Mouse (Mus musculus): ENCODE data around the gene Olfr370. TPM values are rescaled to one million over a fixed set of nuclear protein-coding genes. Genes with fewer than 3 reads are reported as not detected.

The Olfr370 gene
- total RNA-seq, 2 experiments from 2014 or later = not detected

Other genes starting within 250 kb of the Olfr370 start
- not detected for gene Ucp1, start 245.4 kb upstream of the Olfr370 start, total RNA-seq (2021)
- gene Elmod2, start 203.3 kb upstream of the Olfr370 start, total RNA-seq (2021) = 10 to 100 TPM; 10.8 to 11.8 TPM
- gene Mgat4d, start 187.3 kb upstream of the Olfr370 start, total RNA-seq (2021) = not detected
- 1 to 10 TPM; 7.9 to 9.3 TPM for gene Clgn, start 145.9 kb upstream of the Olfr370 start, total RNA-seq (2021)
- 100 to 1,000 TPM; 250 to 264 TPM for gene Scoc, start 77.4 kb upstream of the Olfr370 start, total RNA-seq (2021)
- 100 to 1,000 TPM; 141 to 147 TPM for gene Ndufb7, start 30.9 kb downstream of the Olfr370 start, total RNA-seq (2021)
- 100 to 1,000 TPM; 587 to 600 TPM for gene Tecr, start 72.2 kb downstream of the Olfr370 start, total RNA-seq (2021)
- gene Dnajb1, start 72.4 kb downstream of the Olfr370 start, total RNA-seq (2021) = 10 to 100 TPM; 38.4 to 40.0 TPM
- gene Gipc1, start 116.9 kb downstream of the Olfr370 start, total RNA-seq (2021) = 100 to 1,000 TPM; 104 to 109 TPM
- 1 to 10 TPM; 1.4 to 1.5 TPM for gene Ptger1, start 130.9 kb downstream of the Olfr370 start, total RNA-seq (2021)
- gene Pkn1, start 163.4 kb downstream of the Olfr370 start, total RNA-seq (2021) = 10 to 100 TPM; 63.8 to 74.1 TPM
- 10 to 100 TPM; 18.4 to 19.7 TPM for gene Ddx39, start 179.4 kb downstream of the Olfr370 start, total RNA-seq (2021)
- 10 to 100 TPM; 11.2 to 11.8 TPM for gene Adgre5, start 205.5 kb downstream of the Olfr370 start, total RNA-seq (2021)

Measured in left cerebral cortex, postnatal 14 days (tissue).